Mouse (Mus musculus): Measurements from ENCODE around the gene Nhlrc3. TPM values are rescaled to one million over a fixed set of nuclear protein-coding genes. Genes with fewer than 3 reads are reported as not detected.
A peak's percentile ranks its signal among the peaks of the same experiment; 100 is the strongest.

Nhlrc3 gene
- total RNA-seq (2021), result 10 to 100 TPM in 1 of 2 experiments, 1 to 10 TPM in 1; 8.3 to 10.3 TPM

DNA sequence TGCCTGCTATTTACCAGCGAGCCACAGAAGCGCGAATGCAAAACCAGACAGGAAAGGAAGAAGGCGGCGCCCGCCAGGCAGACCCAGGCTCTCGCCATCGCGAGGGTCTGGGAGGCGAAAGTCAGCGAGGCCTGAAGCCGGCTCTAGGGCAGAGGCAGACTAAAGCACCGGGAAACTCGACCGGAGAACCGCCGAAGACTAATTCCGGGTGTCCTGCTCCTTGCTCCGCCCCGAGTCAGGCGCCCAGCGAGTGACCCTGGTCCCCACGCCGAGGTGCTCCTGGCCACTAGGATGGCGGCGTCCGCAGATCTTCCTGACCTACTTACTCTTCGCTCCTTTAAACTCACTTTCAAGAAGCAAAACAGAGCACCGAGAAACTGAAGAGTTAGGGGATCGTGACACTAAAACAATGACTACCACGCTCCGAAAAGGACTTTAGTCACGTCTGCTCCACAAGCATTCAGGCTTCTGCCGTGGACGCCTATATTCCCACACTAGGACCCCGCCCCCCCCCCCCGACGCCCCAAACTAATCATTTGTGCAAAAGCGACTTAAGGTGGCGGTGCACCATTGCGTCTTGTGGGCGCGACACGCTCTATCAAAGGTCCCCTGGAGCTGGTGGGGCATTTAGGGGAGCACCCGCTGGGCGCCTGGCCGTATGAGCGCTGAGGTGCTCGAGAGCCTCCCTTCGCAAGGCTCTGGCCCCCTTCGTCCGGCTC, at the start of gene Nhlrc3, which contains the start of gene Proser1:
Gene Nhlrc3 (minus strand): TSS at position 287 of the 719 bp plus-strand sequence.
Gene Proser1 (plus strand): TSS at position 621 of the 719 bp plus-strand sequence.
- peak; percentile 96 to 98 for DNase-seq (ENCODE audit: low spot score in 2 of 2)
- intact Hi-C loops (cut with DNase I), result loop anchor here (5.0 kb wide), 1 partner anchor 399 kb away; the partner anchor contains the start of gene Ufm1

DNA sequence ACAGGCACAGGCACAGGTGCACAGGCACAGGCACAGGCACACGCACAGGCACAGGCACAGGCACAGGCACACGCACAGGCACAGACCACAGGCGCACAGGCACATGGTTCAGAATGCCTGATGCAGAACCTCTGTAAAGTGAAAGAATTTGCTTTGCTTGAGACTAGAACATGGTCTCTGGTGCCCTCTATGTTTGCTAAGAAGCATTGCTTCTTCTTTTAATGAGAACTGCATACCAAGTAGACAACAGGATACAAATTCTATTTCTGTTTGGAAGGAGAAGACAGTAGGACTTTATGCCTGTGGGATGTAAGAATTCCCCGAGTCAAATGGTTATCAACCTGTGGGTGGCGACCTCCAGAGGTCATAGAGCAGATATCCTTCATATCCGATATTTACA, 39.3 kb upstream of the Nhlrc3 start:
- intact Hi-C loops (cut with DNase I), result no loop called here
- no peak for DNase-seq (ENCODE audit: low spot score in 2 of 2)

DNA sequence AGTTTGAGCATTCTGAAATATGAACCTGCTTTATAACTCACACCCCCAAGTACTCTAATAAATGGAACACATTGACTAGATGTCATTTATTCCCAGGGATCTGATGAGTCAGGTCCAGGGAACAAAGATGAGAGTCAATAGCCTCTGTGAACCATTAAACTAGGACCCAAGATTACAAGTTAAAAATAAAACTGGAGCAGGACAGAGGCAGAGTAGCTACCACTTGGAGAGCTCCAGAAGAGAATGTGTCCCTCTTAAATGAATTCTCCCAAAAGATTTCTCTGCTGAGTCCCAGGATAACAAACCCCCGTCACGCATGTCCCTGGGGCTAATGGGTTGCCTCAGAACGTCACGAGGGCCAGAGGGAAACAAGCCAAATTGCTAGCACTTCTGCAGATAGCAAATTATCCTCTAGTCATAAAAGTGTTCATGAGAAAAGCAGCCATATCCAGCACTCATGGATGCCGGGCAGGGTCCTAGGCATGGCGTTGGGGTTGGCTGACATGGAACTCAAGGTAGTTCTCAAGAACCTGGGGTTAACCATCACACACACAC, 35.3 kb upstream of the Nhlrc3 start:
- no peak for DNase-seq (ENCODE audit: low spot score in 2 of 2)
- intact Hi-C loops (cut with DNase I), result no loop called here

DNA sequence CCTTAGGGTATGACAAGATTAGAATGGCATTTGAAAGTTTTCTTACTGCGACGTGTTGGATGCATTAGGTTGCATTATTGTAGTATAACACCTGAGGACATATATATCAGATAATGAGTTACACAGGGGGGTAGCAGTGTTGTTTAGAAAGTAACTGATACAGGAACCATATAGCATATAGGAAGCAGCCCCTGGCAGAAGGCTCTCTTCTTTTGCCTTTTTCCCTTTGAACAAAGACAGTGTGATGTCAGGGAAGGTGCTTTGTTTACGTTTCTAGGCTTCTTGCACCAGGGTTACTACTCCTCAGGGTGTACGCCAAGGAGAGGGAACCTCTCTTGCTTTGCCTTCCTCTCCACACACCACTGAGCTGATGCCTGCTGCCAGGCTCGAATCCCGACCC, 25.2 kb upstream of the Nhlrc3 start, which contains the start of gene Stoml3:
Gene Stoml3 (plus strand): TSS at position 301 of the 400 bp plus-strand sequence.
- intact Hi-C loops (cut with DNase I), result no loop called here
- no peak for DNase-seq (ENCODE audit: low spot score in 2 of 2)

DNA sequence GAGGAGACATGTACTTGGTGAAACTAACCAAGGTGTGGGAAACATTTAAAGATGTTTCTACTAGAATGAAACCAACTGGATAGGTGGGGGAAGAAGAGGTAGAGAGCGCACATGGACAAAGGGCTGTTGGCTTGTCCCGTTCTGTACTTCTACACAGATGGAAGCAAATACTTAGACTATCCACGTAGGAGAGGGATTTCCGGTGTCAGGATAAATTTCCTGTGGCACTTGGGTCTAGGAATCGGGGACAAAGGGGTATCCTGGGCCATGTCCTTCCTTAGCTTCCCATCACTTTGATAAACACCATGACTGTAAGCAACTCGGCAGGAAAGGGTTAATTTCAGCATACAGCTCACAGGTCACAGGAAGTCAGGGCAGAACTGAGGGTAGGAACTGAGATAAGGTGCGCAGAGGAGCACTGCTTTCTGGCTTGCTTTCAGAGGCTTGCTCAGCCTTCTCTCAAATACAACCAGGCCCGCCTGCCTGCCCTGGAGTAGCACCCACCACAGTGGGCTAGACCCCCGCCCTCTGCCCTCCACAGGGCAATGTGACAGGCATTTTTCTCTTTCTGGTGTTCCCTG, 24.0 kb upstream of the Nhlrc3 start:
- intact Hi-C loops (cut with DNase I), result no loop called here
- DNase-seq (ENCODE audit: low spot score in 2 of 2), result no peak

DNA sequence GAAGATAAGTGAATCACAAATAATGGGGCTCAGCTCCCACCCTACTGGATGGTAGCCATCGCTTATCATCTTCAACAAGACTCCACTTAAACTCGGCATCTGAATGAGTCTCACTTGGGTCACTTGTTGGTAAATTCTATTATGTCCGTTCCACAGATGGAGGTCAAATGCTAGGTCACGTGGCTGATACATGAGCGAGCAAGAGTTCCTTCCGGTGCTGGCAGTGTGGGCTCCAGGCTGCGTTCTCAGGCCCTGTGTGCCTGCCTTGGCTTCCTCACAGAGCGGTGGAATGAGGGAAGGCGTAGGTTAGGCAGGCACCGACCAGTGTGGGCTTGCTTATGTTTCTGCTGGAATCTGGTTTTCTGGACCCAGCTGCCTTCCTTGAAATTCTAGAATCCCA, 23.4 kb upstream of the Nhlrc3 start:
- intact Hi-C loops (cut with DNase I), result no loop called here
- DNase-seq (ENCODE audit: low spot score in 2 of 2), result no peak

DNA sequence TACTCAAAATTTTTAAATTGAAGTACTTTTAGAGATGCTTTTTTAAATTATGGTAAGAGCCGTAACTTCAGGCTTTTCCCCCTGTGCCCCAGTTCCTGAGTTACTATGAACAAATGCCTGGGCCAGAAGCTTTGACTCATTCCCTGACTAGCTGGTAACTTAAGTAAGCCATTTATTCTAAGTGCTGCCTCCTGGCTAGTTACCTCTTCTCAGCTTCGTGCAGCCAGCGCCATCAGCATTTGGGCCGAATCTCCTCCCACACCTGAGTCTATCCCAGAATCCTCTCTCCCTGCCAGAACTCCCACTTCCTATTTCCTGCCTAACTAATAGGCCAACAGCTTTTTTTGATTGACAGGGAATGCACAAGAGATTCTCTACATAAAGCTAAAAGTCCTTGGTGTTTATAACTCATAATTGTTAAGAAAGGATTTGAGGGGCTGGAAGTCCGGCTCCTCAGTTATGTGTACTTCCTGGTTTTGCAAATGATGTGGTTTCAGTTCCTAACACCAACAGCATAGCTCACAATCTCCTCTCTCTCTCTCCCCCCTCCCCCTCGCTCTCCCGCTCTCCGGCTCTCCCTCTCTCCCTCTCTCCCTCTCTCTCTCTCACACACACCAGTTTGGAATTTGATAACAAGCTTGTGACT, 20.4 kb upstream of the Nhlrc3 start:
- intact Hi-C loops (cut with DNase I), result no loop called here
- DNase-seq (ENCODE audit: low spot score in 2 of 2), result no peak

DNA sequence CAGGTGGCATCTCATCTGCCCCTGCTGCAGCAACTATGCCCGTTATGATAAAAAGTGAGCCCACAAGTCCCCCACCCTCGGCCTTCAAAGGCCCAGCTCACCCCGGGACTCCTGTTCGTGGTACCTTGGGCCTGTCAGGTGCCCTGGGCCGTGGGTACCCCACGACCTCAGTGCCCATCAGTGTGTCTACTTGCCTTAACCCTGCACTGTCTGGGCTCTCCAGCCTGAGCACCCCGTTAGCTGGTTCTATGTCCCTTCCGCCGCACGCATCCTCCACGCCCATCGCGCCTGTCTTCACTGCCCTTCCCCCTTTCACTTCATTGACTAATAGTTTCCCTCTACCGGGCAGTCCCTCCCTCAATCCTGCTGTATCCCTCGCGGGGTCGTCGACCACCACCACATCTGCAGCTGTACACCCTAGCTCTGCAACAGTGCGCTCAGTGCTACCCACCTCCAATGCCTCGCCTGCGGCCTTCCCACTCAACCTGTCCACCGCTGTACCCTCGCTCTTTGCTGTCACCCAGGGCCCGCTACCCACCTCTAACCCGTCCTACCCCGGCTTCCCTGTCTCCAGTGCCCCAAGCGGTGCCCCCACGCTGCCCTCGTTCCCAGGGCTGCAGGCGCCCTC, 15.4 kb upstream of the Nhlrc3 start:
- DNase-seq (ENCODE audit: low spot score in 2 of 2), result no peak
- intact Hi-C loops (cut with DNase I), result no loop called here

DNA sequence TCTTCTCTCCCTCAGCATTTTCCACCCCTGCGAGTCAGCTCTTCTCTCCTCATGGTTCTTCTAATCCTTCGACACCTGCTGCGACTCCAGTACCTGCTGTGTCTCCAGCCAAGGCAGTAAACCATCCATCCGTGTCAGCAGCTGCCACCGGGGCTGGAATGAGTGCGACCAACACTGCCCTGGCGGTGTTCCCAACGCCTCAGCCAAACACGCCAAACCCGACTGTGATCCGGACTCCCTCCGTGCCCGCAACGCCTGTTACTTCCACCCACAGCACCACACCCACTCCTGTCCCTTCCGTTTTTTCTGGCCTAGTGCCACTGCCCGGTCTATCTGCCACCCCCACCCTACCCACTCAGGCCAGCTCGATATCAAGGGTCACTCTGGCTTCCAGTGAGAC, 14.3 kb upstream of the Nhlrc3 start:
- intact Hi-C loops (cut with DNase I), result no loop called here
- no peak for DNase-seq (ENCODE audit: low spot score in 2 of 2)

DNA sequence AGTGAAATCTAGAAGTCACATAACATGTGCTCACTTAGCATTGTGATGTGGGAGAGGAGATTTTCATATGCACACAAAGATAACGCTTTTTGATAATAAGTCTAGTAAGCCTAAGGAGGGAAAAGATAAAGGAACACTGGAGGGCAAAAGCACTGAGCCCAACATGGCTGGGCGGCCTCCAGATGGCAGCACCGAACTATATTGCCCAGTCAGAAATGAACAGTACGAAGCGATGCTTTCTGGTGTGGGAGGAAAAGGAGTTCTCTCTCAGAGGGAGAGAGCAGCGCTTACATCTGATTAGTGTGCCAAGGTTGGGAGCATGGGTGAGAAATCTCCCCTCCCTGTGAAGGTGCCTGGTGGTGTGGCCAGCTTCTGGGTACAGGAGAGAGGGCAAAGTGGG, 12.8 kb upstream of the Nhlrc3 start:
- peak in 1 of 2 experiments; percentile 37 for DNase-seq (ENCODE audit: low spot score in 2 of 2)
- intact Hi-C loops (cut with DNase I), result no loop called here

DNA sequence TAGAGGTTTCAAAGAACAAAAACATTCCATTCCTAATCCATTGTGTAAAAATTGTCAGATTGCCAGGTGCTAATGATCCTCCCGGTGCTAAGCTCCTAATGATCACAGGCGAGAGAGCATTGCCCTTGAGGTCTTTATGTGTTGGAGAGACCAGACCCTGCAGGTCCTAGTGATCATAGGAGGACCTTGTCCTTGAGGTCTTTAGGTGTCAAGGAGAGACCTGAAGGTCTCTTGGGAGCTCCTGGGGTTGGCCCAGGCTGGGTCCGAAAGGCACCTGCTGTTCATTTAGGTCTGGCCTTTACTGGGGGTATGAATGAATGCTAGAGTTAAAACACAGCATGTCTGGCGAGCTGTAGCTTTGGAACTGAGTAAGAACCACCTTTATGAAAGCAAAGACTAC, 11.0 kb upstream of the Nhlrc3 start:
- no peak for DNase-seq (ENCODE audit: low spot score in 2 of 2)

DNA sequence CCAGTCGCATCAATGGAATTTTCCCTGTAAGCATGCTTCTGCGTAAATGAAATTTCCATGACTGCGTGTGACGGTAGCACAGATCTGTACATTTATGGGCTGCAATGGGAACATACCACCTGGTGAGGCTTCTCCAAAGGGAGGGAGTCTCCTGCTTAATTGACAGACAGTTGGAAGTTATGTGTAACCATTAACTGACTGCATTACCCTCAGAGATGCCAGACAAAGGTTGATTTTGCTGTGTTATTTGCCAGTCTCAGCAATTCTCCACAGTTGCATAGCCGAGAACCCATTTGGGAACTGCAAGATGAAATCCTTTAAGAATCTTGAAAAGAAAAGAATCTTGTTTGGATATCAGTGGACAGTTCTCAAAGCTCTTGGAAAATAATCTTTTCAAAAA, 8.9 kb upstream of the Nhlrc3 start:
- intact Hi-C loops (cut with DNase I), result no loop called here
- no peak for DNase-seq (ENCODE audit: low spot score in 2 of 2)

More for the DNA sequence above, 11.0 kb upstream of the Nhlrc3 start:
- intact Hi-C loops (cut with DNase I), result no loop called here

DNA sequence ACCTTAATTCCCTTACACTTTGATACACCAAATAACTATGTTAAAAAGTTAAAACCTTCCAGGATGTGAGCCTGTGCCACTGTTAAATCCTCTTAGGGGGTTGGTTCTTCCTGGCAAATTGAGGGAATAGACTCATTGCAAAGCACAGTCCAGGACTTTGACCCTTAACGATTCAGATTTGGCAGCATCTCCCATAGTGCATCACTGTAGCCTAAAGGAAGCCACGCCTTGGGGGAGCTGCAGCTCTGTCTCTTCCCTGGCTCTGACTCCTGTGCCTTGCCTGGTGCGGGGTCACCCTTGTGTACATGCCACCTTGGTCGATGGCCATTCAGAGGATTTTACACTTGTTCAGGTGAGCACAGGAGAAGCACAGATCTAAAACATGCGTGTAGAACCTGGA, 6.5 kb upstream of the Nhlrc3 start:
- intact Hi-C loops (cut with DNase I), result no loop called here
- no peak for DNase-seq (ENCODE audit: low spot score in 2 of 2)

DNA sequence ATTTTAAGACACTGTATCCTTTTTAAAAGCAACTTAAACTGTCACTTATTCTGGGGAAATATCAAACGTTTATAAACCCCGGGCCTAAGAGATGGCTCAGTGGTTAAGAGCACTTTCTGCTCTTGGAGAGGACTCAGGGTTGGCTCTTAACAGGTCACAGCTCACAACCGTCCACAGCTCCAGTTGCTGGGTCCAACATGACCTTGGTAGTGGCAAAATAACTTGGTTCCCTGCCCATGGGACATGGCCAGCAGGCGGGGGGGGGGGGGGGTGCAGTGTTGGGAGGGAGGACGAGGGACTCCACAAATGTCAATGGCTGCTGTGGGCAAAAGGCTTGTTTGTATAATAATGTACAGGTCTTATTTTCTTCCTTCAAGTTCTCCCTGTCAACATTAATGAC, 4.2 kb upstream of the Nhlrc3 start:
- no peak for DNase-seq (ENCODE audit: low spot score in 2 of 2)
- intact Hi-C loops (cut with DNase I), result no loop called here

DNA sequence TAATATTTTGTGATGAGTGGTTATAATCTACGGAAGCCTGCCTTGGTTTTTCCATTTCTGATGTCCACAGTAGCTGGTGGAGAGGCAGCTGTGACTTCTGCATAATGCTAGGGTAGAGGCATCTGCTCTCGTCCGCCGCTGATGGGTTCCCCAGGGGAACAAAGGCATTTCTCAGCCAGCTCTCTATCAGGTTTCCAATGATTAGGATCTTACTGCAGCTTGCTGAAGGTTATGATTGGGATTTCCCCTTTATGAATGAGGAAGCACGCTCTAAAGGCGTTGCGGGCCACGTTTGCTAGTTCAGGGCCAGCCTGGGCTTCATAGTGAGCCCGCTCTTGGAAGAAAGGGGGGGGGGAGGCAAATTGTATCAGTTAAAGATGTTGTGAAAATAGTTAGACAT, 3.3 kb upstream of the Nhlrc3 start:
- intact Hi-C loops (cut with DNase I), result no loop called here
- DNase-seq (ENCODE audit: low spot score in 2 of 2), result no peak

DNA sequence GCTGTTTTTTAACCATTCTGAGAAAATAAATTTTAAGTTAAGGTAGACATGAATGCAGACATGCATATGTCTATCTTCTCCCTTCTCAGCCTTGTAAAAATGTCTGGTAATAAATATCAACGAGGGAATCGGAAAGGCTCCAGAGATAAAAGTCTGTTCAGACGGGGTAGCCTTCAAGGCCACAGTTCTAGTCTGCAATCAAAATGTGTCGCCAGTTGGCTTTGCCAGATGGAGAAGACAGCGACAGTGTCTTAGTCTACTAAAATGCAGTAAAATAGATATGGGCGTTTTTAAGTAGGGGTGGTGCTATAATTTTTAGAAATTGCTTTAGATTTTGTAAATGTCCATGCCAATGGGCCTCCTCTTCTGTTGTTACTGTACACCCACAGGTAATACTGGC, 2.2 kb upstream of the Nhlrc3 start:
- intact Hi-C loops (cut with DNase I), result no loop called here

DNA sequence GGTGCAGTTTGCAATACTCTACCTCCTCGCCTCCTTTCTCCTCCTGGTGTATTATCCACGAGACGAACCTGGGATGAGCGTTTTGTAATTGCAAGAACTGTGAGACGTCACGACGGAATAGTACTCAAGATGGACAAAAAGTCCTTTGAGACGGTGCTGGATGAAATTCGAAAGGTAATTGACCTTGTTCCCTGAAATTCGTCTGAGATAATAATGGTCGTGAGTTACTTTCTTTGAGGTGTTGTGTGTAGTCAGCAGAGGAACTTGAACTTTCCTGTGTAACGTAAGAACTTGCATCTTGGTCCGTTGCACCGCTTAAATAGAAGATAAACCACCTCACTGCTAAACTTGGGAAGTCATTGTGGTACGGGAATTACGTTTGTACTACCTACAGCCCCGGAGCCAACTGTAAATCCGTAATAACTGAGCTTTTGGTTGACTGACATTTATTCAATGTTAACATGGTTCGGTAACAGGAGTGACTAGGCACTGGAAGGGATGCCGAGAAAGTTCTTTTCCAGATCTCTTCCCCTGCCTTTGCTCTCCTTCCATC, 1.1 kb upstream of the Nhlrc3 start:
- DNase-seq (ENCODE audit: low spot score in 2 of 2), result no peak
- intact Hi-C loops (cut with DNase I), result loop anchor here (5.0 kb wide), 1 partner anchor 398 kb away; the partner anchor contains the start of gene Ufm1

More for the DNA sequence above, 2.2 kb upstream of the Nhlrc3 start:
- DNase-seq (ENCODE audit: low spot score in 2 of 2), result no peak

DNA sequence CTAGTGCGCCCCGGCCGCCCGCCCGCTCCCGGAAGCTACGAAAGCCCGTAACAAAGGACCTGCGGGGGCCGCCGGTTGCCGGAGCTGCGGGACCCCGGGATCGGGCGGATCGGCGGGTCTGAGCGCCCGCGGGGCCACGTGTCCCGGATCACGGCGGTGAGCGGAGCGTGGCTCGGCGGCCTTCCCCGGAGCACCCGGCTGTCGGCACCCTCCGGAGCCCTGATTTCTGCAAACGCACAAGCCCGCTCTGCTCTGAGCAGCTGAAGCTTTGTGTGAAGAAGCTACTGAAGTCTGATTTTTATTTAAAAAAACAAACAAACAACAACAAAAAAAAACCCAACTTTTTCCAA, 608 bp upstream of the Nhlrc3 start:
- DNase-seq (ENCODE audit: low spot score in 2 of 2), result no peak
- intact Hi-C loops (cut with DNase I), result loop anchor here (5.0 kb wide), 1 partner anchor 399 kb away; the partner anchor contains the start of gene Ufm1

DNA sequence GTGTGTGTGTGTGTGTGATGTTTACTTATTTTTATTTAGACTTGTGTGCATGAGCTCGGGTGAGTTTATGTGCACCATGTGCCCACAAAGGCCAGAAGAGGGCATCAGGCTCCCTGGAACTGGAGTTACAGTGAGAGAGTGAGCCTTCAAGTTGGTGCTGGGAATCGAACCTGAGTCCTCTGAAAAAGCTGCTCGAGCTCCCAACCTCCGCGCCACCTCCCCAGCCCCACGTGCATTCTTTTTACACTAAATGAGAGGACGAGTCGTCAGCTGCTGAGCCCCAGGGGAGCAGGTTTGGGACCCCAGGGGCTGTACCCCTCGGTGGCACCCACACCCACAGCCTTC, 459 bp downstream of the Nhlrc3 start:
- intact Hi-C loops (cut with DNase I), result loop anchor here (5.0 kb wide), 1 partner anchor 400 kb away; the partner anchor contains the start of gene Ufm1
- DNase-seq (ENCODE audit: low spot score in 2 of 2), result no peak

DNA sequence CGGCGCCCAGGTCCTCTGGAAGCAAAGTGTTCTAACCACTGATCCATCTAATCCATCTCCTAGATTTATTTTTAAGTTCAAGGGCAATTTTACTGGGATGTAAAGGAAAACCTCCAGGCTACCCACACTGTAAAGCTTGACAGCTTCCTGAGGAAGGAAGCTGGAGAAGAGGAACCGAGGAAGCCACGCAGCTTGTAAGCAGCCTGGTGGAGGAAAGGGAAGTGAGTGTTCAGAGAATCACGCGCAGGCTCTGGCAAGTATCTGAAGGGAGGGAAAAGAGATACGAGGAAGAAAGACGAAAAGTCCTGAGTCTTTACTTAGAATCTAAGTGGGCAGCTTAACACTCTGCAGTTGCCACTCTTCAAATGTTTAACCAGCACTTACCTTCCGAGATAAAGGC, 3.0 kb downstream of the Nhlrc3 start:
- DNase-seq (ENCODE audit: low spot score in 2 of 2), result no peak
- intact Hi-C loops (cut with DNase I), result loop anchor here (5.0 kb wide), 1 partner anchor 402 kb away; the partner anchor contains the start of gene Ufm1
